Mouse (Mus musculus) gastrocnemius, adult 2 months (tissue): Measurements from ENCODE around the gene Zfp989. TPM values are rescaled to one million over a fixed set of nuclear protein-coding genes. Genes with fewer than 3 reads are reported as not detected.
"Not testable (repeated sequence)": the region's sequence is repeated elsewhere in the genome, so short reads cannot be mapped to it uniquely, and the experiment has no call there.

ENCODE experiments used
- DNase-seq: peaks from one replicate; pipeline ENCODE4 v3.0.0; 2022
- H3K27ac ChIP-seq: fragments of 200-600 bp; 2 replicates; pipeline ENCODE4 v1.8.1; 2022; ENCODE audit warnings: mild to moderate bottlenecking
- H3K4me3 ChIP-seq: fragments of 200-600 bp; 2 replicates; pipeline ENCODE4 v1.8.1; 2022; ENCODE audit warnings: mild to moderate bottlenecking, moderate library complexity
- CTCF ChIP-seq: fragments of 200-600 bp; IDR thresholded peaks from 2 replicates; pipeline ENCODE4 v1.8.1; 2022; ENCODE audit warnings: antibody characterized with exemption, mild to moderate bottlenecking, moderate library complexity
- intact Hi-C: fragments of 180-260 bp; cut with DNase I; formaldehyde crosslinking; loops from one replicate; pipeline ENCODE4 v1.15.1; 2025
- long read RNA-seq, 2 experiments: library from polyadenylated mRNA; stranded (forward); transcript quantifications; one replicate each; pipeline ENCODE4 v2.0.0; 2021
- total RNA-seq, 2 experiments: library from RNA; stranded (reverse); gene quantifications; 2 replicates each; pipeline ENCODE4 v1.2.3; 2021

The Zfp989 gene
- total RNA-seq, result not detected
- long read RNA-seq, experiment 1, result 0 reads
- long read RNA-seq, experiment 2, result 0 reads

DNA sequence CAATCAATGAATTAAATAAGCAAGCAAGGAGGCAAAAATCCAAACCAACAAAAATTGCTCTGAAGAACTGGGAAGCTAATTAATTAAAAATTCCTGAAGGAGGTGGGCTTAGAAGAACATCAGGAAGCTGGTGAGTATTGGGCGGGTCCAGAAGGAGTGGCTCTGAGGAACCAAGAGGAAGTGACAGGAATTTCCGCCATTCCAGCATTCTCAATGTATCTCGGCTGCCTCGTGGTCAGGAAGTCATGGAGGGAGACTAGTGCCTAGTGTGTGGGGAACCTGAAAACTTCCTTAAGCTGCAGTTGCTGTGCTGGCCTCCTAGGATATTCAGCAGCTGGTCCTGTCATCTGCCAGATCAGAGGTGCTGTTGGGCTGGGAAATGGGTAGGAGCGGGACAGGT lies at the start of gene Zfp989:
Gene Zfp989 (plus strand): TSS at position 220 of the 400 bp plus-strand sequence.
- H3K27ac ChIP-seq, H3K4me3 ChIP-seq, intact Hi-C loops, DNase-seq: not testable (repeated sequence)

DNA sequence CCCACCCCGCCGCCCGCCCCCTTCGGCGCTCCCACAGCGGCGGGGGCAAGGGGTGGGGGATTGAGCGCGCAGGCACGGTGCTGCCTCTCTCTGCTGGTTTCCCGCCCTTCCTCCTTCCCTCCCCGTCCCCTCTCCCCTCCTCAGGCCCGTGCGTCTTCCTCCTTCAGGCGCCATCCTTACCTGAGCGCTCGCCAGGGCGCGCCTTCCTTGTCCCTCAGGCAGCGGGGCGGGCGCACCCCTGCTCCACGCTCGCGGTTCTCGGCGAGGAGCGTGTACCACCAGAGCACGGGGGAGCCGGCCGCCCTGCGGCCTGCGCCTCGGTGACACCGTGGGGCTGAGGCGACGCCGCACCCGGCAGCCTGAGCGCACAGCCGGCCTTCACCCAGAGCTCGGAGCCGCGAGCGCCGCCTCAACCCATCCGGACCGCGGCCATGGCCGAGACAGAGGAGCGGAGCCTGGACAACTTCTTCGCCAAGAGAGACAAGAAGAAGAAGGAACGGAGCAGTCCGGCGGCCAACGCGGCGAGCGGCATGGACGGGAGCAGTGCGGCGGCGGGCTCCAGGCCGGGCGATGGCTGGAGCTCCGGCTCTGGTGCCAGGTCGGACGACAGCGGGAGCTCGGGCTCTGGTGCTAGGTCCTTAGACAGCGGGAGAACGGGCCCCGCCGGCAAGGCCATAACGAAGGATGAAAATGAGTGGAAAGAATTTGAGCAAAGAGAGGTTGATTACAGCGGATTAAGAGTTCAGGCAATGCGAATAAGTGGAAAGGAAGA lies 39.3 kb upstream of the Zfp989 start:
- intact Hi-C loops, result no loop called here
- no peak overlapping the region for H3K4me3 ChIP-seq
- H3K27ac ChIP-seq, result no peak overlapping the region
- no peak for DNase-seq
- TF ChIP-seq CTCF, result no peak

DNA sequence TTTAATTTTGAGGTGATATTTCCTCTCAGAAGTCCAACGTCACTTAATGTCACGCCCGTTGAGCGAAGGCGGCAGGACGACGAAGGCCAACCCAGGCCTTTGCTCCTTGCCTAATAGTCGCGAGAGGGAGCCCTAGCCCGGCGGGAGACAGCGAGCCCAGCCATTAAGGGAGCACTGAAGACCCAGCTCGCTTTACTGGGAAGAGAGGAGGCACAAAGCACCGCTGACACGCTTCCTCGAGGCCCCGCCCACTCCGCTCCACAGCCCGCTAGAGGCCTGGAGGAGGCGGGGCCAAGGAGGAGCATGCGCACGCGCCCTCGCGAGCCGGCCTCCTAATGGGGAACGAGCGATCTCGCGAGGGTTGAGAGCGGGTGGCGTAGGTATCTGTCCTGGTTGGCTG lies 30.1 kb upstream of the Zfp989 start:
- H3K27ac ChIP-seq, H3K4me3 ChIP-seq, intact Hi-C loops, DNase-seq: not testable (repeated sequence)

DNA sequence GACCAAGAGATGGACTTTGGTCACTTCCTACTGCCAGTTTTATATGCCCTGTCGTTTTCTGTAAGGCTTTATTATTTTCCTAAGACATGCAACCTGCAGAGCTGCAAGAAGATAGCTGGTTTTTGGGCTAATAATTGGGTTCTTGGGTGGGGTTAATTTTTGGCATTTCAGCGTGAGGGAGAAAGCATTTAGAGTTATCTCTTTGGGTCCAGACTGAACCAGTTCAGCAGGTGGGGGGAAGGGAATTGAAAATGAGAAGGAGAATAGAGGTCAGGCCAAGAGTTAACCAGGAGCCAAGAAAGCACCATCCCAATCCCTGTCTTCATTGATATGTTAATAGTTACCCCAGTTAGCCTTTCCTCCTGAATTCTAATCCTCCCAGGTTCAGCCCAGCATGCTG lies 4.8 kb downstream of the Zfp989 start:
- H3K4me3 ChIP-seq, DNase-seq, intact Hi-C loops, H3K27ac ChIP-seq: not testable (repeated sequence)

DNA sequence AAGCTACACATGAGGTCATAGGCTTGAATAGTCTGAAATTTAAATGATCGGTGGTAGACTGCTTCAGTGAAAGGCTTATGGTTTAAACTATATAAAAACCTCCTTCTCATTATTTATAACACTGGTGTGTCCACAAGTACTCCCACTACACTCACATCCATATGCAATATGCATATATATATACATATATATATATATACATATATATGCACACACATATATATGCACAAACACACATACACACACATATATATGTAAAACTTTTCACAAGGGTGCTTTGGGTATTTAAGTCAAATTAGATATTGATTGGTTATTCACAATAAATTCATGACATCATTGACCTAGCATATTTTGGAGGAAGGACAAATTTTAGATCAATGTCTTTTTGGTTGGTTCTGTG lies 46.6 kb downstream of the Zfp989 start:
- intact Hi-C loops, H3K27ac ChIP-seq, DNase-seq, H3K4me3 ChIP-seq: not testable (repeated sequence)

DNA sequence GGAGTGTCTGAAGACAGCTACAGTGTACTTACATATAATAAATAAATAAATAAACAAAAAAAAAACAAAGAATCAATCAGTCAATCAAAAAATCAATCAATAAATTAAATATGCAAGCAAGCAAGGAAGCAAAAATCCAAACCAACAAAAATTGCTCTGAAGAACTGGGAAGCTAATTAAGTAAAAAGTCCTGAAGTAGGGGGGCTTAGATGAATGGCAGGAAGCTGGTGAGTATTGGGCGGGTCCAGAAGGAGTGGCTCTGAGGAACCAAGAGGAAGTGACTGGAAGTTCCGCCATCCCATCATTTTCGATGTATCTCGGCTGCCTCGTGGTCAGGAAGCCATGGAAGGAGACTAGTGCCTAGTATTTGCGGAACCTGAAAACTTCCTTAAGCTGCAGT lies 49.8 kb downstream of the Zfp989 start, which contains the start of gene Rex2:
Gene Rex2 (plus strand): TSS at position 301 of the 400 bp plus-strand sequence.
- DNase-seq, H3K4me3 ChIP-seq, H3K27ac ChIP-seq, intact Hi-C loops: not testable (repeated sequence)

DNA sequence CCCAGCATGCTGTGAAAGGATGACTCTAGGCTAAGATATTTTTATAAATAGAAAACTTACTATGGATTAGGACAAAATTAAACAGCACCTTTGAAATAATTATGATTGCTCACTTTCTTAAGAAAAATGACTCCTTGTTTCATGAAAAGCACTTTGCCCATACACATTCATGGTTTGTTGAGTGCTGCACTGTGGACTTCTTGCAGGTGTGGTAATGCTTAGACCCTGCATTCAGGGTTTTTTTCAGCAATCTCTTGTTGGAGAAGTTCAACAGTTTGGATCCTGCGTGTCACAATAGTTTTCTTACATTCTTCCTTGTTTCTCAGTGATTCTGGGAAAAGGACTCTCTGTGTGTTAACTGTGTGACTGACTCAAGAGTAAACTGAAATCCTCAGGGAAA lies 54.6 kb downstream of the Zfp989 start:
- H3K27ac ChIP-seq, intact Hi-C loops, DNase-seq, H3K4me3 ChIP-seq: not testable (repeated sequence)

DNA sequence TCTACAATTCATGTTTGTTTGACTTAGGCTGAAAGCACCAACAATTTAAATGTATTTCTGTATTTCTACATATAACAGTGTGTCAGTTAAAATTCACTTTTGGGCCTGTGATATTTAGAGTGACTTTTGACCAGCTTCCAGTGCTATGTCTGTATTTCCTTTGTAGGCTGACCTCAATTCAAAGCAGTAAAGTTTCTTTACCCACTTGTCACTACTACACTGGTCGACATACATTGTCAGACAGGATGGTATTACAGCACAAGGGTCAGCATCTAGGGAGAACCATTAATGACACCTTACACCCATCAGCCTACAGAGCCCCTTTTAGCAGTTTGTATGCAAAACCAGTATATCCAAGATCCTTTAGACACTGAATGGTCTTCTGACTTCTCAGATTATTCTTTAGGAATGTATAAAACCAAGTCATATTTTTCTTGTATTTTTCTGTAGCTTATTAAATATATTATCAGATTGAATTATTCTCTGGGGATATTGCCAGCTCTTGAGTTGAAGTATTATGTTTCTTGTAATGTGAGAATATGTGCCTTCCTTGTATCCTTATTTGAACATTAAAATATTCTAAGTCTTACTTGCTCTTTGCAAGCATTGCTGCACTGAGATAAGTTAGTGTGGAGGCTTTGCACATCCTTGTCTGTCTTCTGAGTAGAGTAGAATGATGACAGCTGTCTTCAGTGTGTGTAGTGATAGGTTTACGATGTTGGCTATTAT lies 59.7 kb downstream of the Zfp989 start:
- DNase-seq, H3K27ac ChIP-seq, intact Hi-C loops, H3K4me3 ChIP-seq: not testable (repeated sequence)

Other genes starting within 250 kb of the Zfp989 start
- not detected for gene Gm21411, start 62.4 kb upstream of the Zfp989 start, total RNA-seq
- gene Rex2, start 49.9 kb downstream of the Zfp989 start, total RNA-seq, result under 1 TPM in 1 of 2 experiments, not detected in 1; 0.08 TPM
- 1 to 10 TPM; 1.0 to 1.4 TPM for gene Zfp991, start 160.1 kb downstream of the Zfp989 start, total RNA-seq